ENCODE assay signal across 16 mouse cellular contexts in the genomic region with DNA sequence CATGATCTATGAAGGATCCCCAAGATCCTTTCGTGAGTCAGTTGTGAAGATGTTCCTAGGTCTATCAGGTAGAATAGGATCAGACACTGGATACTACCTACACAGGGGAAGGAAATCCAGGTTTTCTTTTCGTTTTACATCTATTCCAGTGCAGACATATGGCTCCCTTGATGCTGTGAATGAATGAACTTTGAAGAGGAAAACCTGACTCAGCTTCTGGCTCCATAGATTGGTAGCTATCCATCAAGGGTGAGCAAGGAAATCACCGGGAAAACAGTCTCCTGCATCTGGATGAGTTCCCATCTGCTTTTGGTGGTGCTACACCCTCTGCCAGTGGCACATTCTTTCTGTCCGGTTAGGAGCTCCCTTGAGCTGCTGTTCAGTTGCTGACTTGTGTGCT.
"Had no signal": no experiment of that assay in that cellular context is flagged by ENCODE, and none has a peak within 500 bp of the region (broad histone marks: within the 10 kb centered on the region; RNA-seq: fewer than 3 reads in every experiment).

No protein-coding gene starts in this region.

- H3K27ac ChIP-seq: lung, embryonic 15.5 days; macrophage; midbrain, embryonic 13.5 days; midbrain, embryonic 15.5 days; neural tube, embryonic 12.5 days had no signal

- ATAC-seq: midbrain, embryonic 13.5 days; midbrain, embryonic 15.5 days had no signal

- H3K4me3 ChIP-seq: lung, embryonic 15.5 days; megakaryocyte, embryonic 14.5 days; midbrain, embryonic 13.5 days; midbrain, embryonic 15.5 days; neural tube, embryonic 12.5 days had no signal

- DNase-seq: lung, adult 2 months; lung, postnatal 14 days; lung, postnatal 36 days; retina, postnatal 1 day; right cerebral cortex, postnatal 25 days; right cerebral cortex, postnatal 4 days; spleen, adult 18-20 months; thymus, adult 18-20 months; thymus, postnatal 14 days; thymus, postnatal 36 days had no signal
